Mouse (Mus musculus) midbrain, embryonic 15.5 days (tissue): Measurements from ENCODE around the gene Cyfip1. TPM values are rescaled to one million over a fixed set of nuclear protein-coding genes. Genes with fewer than 3 reads are reported as not detected.

ENCODE experiments used
- ATAC-seq: fragments of 200-750 bp; cut with Nextera tagmentation; replicated peaks from 2 replicates; pipeline ENCODE4 v1.8.0; 2017; ENCODE audit warnings: moderate TSS enrichment
- H3K27ac ChIP-seq: fragments of 300-500 bp; sonication (generic); 2 replicates; pipeline ENCODE4 v1.5.1; 2015; ENCODE audit warnings: mild to moderate bottlenecking, inconsistent platforms
- H3K27me3 ChIP-seq: fragments of 300-500 bp; sonication (generic); replicated peaks from 2 replicates; pipeline ENCODE4 v1.6.1; 2015; ENCODE audit warnings: inconsistent platforms
- H3K36me3 ChIP-seq: fragments of 300-500 bp; sonication (generic); replicated peaks from 2 replicates; pipeline ENCODE4 v1.6.1; 2015; ENCODE audit warnings: inconsistent platforms
- H3K4me1 ChIP-seq: fragments of 300-500 bp; sonication (generic); 2 replicates; pipeline ENCODE4 v1.6.1; 2015; ENCODE audit warnings: inconsistent platforms
- H3K4me2 ChIP-seq: fragments of 300-500 bp; sonication (generic); 2 replicates; pipeline ENCODE4 v1.6.1; 2015; ENCODE audit warnings: inconsistent platforms, mild to moderate bottlenecking, moderate library complexity
- H3K4me3 ChIP-seq: fragments of 300-500 bp; sonication (generic); 2 replicates; pipeline ENCODE4 v1.5.1; 2015; ENCODE audit warnings: mild to moderate bottlenecking, inconsistent platforms
- H3K9ac ChIP-seq: fragments of 300-500 bp; sonication (generic); 2 replicates; pipeline ENCODE4 v1.6.1; 2015; ENCODE audit warnings: mild to moderate bottlenecking, inconsistent platforms
- H3K9me3 ChIP-seq: fragments of 300-500 bp; sonication (generic); 2 replicates; pipeline ENCODE4 v1.6.1; 2016; ENCODE audit warnings: inconsistent platforms
- WGBS: fragments of 180-500 bp; shearing (Covaris S2); methylation state at CpG from one replicate; pipeline ENCODE4 v1.1.7; 2015; ENCODE audit warnings: mixed read lengths; 5-methylcytosine and 5-hydroxymethylcytosine counted together
- polyA plus RNA-seq: library from polyadenylated mRNA; unstranded; fragments of >200 nt; fragmentation: Nextera tagmentation; extraction: Ambion mirVana; gene quantifications from 2 replicates; pipeline ENCODE4 v1.2.1, GENCODE M21; 2015

The Cyfip1 gene
- polyA plus RNA-seq, 1 experiment from 2014 or later = 47.6 TPM

GRCm38 (mm10) chr7:55868247-55868646 is 26.7 kb downstream of the Cyfip1 start:
- Histone ChIP-seq H3K4me2 (no peak overlapping the region), H3K9me3 (no peaks in the 10 kb centered on the region), H3K27ac (no peak overlapping the region), H3K9ac (no peak overlapping the region), H3K4me3 (no peak overlapping the region), H3K27me3 (no peaks in the 10 kb centered on the region), H3K36me3 (no peaks in the 10 kb centered on the region; the same call in 1 of the 2 replicates), H3K4me1 (0 out of 2 replicates have a peak, but pooled peaks cover 4% of the 10 kb centered on the region)
- no peak for ATAC-seq
- 81% methylated on average over 7 of the region's 7 CpGs for WGBS

GRCm38 (mm10) chr7:55869220-55869619 is 27.7 kb downstream of the Cyfip1 start:
- 74% methylated on average over 3 of the region's 3 CpGs for WGBS
- no peak for ATAC-seq
- Histone ChIP-seq H3K9me3 (no peaks in the 10 kb centered on the region), H3K27ac (no peak overlapping the region), H3K4me2 (no peak overlapping the region), H3K9ac (no peak overlapping the region), H3K4me1 (0 out of 2 replicates have a peak, but pooled peaks cover 4% of the 10 kb centered on the region), H3K36me3 (peaks cover 6% of the 10 kb centered on the region), H3K27me3 (no peaks in the 10 kb centered on the region), H3K4me3 (no peak overlapping the region)

GRCm38 (mm10) chr7:55870340-55871020 is 28.9 kb downstream of the Cyfip1 start:
- no peak for ATAC-seq

GRCm38 (mm10) chr7:55871476-55871875 is 29.9 kb downstream of the Cyfip1 start:
- Histone ChIP-seq H3K4me2 (no peak overlapping the region), H3K4me3 (no peak overlapping the region), H3K27me3 (no peaks in the 10 kb centered on the region), H3K4me1 (0 out of 2 replicates have a peak, but pooled peaks cover 4% of the 10 kb centered on the region), H3K36me3 (peaks cover 19% of the 10 kb centered on the region), H3K9ac (no peak overlapping the region), H3K27ac (no peak overlapping the region), H3K9me3 (no peaks in the 10 kb centered on the region)
- 74% methylated on average over 5 of the region's 5 CpGs for WGBS
- ATAC-seq = 0 out of 2 replicates have a peak, but pooled peaks have one; percentile 39

More at GRCm38 (mm10) chr7:55870340-55871020, 28.9 kb downstream of the Cyfip1 start:
- 0 out of 2 replicates have a peak, but pooled peaks cover 4% of the 10 kb centered on the region for H3K4me1 ChIP-seq
- H3K27me3 ChIP-seq = no peaks in the 10 kb centered on the region
- no peak overlapping the region for H3K4me2 ChIP-seq
- no peak overlapping the region for H3K4me3 ChIP-seq
- H3K9me3 ChIP-seq = no peaks in the 10 kb centered on the region
- WGBS = 91% methylated on average over 6 of the region's 6 CpGs
- H3K9ac ChIP-seq = no peak overlapping the region
- H3K36me3 ChIP-seq = peaks cover 14% of the 10 kb centered on the region
- H3K27ac ChIP-seq = no peak overlapping the region

DNA sequence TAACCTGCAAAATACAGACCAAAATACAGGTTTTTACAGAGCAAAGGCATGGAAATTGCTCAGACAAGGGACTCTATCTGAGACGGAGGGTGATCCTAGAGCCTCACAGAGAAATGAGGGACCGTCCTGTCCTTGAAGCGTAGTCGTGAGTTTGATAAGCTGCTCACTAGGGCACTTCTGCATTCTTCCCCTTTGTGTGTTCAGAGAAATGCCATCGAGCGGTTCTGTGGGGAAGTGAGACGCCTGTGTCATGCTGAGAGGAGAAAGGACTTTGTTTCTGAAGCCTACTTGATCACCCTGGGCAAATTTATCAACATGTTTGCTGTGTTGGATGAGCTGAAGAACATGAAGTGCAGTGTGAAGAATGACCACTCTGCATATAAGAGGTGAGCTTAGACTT is 33.2 kb downstream of the Cyfip1 start:
- no peaks in the 10 kb centered on the region for H3K27me3 ChIP-seq
- H3K36me3 ChIP-seq = peaks cover 34% of the 10 kb centered on the region
- no peaks in the 10 kb centered on the region for H3K4me1 ChIP-seq
- H3K4me3 ChIP-seq = no peak overlapping the region
- no peak overlapping the region for H3K4me2 ChIP-seq
- H3K9me3 ChIP-seq = no peaks in the 10 kb centered on the region
- WGBS = 86% methylated on average over 7 of the region's 7 CpGs
- ATAC-seq = no peak
- H3K27ac ChIP-seq = no peak overlapping the region
- no peak overlapping the region for H3K9ac ChIP-seq

DNA sequence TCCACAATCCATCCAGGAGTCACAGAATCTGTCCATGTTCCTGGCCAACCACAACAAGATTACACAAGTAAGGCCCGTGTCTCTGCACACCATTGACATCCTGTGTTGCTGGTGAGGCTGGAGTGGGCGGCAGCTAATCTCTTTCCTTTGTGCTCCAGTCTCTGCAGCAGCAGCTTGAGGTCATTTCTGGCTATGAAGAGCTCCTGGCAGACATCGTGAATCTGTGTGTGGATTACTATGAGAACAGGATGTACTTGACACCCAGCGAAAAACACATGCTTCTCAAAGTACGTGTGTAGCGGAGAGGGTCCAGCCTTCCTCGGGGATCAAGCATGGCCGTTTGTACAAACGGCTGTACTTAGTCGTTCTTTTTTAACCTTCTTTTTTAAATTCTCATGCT is 36.2 kb downstream of the Cyfip1 start:
- Histone ChIP-seq H3K9ac (no peak overlapping the region), H3K36me3 (peaks cover 35% of the 10 kb centered on the region), H3K27me3 (no peaks in the 10 kb centered on the region), H3K4me2 (no peak overlapping the region), H3K4me3 (no peak overlapping the region), H3K27ac (no peak overlapping the region), H3K9me3 (no peaks in the 10 kb centered on the region), H3K4me1 (no peaks in the 10 kb centered on the region)
- 93% methylated on average over 10 of the region's 10 CpGs for WGBS
- ATAC-seq = no peak

DNA sequence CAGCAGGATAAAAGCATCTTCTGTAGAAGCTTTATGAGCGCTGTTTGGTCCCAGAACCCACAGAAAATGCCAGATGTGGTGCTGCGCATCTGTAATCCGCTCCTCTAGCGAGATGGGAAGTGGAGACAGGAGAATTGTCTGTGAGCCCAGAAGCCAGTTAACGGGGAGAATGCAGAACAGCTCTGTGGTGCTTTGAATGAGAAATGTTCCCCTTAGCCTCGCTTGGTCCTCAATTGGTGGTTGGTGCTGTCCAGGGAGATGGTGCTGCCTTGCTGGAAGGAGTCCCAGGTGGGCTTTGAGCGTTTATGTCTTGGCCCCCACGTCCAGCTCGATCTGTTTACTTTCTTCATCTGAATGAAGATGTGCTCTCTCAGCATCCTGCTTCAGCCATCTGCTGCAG is 39.3 kb downstream of the Cyfip1 start:
- no peak overlapping the region for H3K4me3 ChIP-seq
- no peak overlapping the region for H3K4me2 ChIP-seq
- no peaks in the 10 kb centered on the region for H3K9me3 ChIP-seq
- H3K27me3 ChIP-seq = no peaks in the 10 kb centered on the region
- WGBS = 84% methylated on average over 9 of the region's 9 CpGs
- H3K9ac ChIP-seq = no peak overlapping the region
- H3K36me3 ChIP-seq = peaks cover 17% of the 10 kb centered on the region; the same call in 1 of the 2 replicates
- H3K27ac ChIP-seq = no peak overlapping the region
- H3K4me1 ChIP-seq = no peaks in the 10 kb centered on the region
- no peak for ATAC-seq

DNA sequence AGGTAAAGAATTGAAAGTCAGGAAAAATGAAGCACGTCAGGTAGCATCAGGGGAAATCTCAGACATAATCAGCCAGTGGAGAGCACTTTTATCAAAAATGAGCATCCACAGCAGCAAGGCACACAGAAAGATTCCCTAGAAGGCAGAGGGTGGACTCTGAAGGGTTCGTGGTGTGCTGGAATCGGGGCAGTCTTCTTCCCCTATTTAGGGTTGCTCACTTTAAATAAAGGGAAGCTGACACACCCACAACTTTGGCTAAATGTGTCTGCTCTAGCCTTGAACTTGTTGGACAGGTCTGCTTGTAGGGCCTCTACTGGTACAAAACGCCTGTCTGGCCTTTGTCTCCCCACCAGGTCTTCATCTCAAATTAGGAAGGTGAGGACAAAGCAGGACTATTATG is 47.1 kb downstream of the Cyfip1 start:
- no peak for ATAC-seq
- H3K27ac ChIP-seq = no peak overlapping the region
- no peaks in the 10 kb centered on the region for H3K9me3 ChIP-seq
- H3K4me2 ChIP-seq = no peak overlapping the region
- WGBS = 94% methylated on average over 4 of the region's 4 CpGs
- H3K36me3 ChIP-seq = peaks cover 14% of the 10 kb centered on the region; the same call in 1 of the 2 replicates
- no peak overlapping the region for H3K4me3 ChIP-seq
- no peaks in the 10 kb centered on the region for H3K4me1 ChIP-seq
- H3K27me3 ChIP-seq = no peaks in the 10 kb centered on the region
- H3K9ac ChIP-seq = no peak overlapping the region

DNA sequence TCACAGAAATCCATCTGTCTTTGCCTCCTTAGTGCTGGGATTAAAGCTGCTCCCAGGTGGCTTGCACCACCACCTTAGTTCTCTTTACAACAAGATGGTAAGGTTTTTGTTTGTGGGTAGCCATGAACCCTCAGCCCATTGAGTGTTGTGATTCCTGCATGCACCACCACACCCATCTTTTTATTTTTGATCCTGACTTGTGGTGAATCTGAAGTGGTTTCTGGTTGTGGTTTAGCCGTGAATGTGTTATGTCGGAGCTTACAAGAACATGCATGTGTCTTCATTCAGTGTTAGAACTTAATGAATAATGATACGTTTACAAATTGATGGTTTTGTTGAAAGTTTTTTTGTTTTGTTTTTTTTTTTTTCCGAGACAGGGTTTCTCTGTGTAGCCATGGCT is 48.5 kb downstream of the Cyfip1 start:
- Histone ChIP-seq H3K27ac (no peak overlapping the region), H3K36me3 (peaks cover 20% of the 10 kb centered on the region), H3K4me2 (no peak overlapping the region), H3K4me3 (no peak overlapping the region), H3K27me3 (no peaks in the 10 kb centered on the region), H3K4me1 (no peaks in the 10 kb centered on the region), H3K9ac (no peak overlapping the region), H3K9me3 (no peaks in the 10 kb centered on the region)
- 93% methylated on average over 4 of the region's 4 CpGs for WGBS
- no peak for ATAC-seq

DNA sequence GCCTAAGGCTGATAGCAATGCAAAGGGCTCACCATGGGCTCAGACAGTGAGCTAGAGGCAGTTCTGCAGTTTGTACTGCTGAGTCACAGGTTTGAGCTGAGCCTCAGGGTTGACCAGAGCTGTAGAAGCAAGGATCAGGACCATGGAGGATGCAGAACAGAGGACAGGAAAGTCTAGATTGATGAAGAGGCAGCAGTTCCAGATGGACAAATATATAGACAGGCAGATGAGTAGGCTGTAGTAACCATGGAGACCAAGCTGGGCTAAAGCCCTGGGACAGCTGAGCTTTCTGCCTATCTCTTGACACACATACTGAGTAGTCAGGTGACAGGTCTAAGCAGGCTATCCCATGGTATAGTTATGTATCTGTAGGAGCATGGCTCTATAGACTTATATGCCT is 49.2 kb downstream of the Cyfip1 start:
- no peak for ATAC-seq
- Histone ChIP-seq H3K4me2 (no peak overlapping the region), H3K9me3 (no peaks in the 10 kb centered on the region), H3K4me1 (no peaks in the 10 kb centered on the region), H3K4me3 (no peak overlapping the region), H3K36me3 (peaks cover 22% of the 10 kb centered on the region), H3K27ac (no peak overlapping the region), H3K9ac (no peak overlapping the region), H3K27me3 (no peaks in the 10 kb centered on the region)

GRCm38 (mm10) chr7:55891797-55892196 is 50.3 kb downstream of the Cyfip1 start:
- 88% methylated on average over 11 of the region's 11 CpGs for WGBS
- no peaks in the 10 kb centered on the region for H3K4me1 ChIP-seq
- H3K27me3 ChIP-seq = no peaks in the 10 kb centered on the region
- no peaks in the 10 kb centered on the region for H3K9me3 ChIP-seq
- H3K4me2 ChIP-seq = no peak overlapping the region
- peaks cover 26% of the 10 kb centered on the region for H3K36me3 ChIP-seq
- no peak overlapping the region for H3K4me3 ChIP-seq
- H3K27ac ChIP-seq = no peak overlapping the region
- no peak overlapping the region for H3K9ac ChIP-seq
- ATAC-seq = no peak

DNA sequence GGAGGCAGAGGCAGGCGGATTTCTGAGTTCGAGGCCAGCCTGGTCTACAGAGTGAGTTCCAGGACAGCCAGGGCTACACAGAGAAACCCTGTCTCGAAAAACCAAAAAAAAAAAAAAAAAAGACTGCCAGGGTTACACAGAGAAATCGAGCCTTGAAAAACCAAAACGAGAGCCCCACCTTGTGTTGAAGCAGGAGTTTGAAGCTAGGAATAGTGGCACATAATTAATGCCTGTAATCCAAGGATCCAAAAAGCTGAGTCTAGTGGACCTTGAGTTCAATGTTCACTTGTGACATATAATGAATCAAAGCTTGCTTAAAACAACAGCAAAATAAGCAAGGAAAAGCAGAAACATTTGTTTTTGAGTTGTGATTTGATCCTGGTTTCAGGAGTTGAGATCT is 62.2 kb downstream of the Cyfip1 start:
- 89% methylated on average over 5 of the region's 5 CpGs for WGBS
- H3K4me1 ChIP-seq = no peaks in the 10 kb centered on the region
- H3K9ac ChIP-seq = no peak overlapping the region
- H3K4me2 ChIP-seq = no peak overlapping the region
- no peak for ATAC-seq
- no peak overlapping the region for H3K4me3 ChIP-seq
- H3K36me3 ChIP-seq = peaks cover 63% of the 10 kb centered on the region
- H3K27me3 ChIP-seq = no peaks in the 10 kb centered on the region
- H3K27ac ChIP-seq = no peak overlapping the region
- no peaks in the 10 kb centered on the region for H3K9me3 ChIP-seq

DNA sequence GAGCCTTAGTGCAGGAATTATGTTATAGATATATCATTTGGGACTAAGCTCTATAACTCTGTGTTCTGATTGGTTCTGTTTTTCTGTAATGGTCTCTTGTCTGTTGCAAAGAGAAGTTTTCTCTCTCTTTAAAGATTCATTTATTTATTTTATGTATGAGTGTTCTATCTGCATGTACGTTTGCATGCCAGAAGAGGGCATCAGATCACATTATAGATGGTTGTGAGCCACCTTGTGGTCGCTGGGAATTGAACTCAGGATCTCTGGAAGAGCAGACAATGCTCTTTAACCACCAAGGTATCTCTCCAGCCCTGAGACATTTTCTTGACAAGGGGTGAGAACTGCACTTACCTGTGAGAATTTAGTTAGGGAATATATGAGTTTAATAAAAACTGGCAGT is 63.9 kb downstream of the Cyfip1 start:
- Histone ChIP-seq H3K27me3 (no peaks in the 10 kb centered on the region), H3K4me1 (no peaks in the 10 kb centered on the region), H3K27ac (no peak overlapping the region), H3K4me3 (no peak overlapping the region), H3K36me3 (peaks cover 57% of the 10 kb centered on the region), H3K9ac (no peak overlapping the region), H3K9me3 (no peaks in the 10 kb centered on the region), H3K4me2 (no peak overlapping the region)
- ATAC-seq = no peak
- 74% methylated on average over 2 of the region's 2 CpGs for WGBS
